Mouse (Mus musculus) fibroblast of lung, adult 2 months (primary cell): ENCODE measurements around the gene Psma6.

ENCODE experiments used
- DNase-seq: peaks from one replicate; pipeline ENCODE4 v3.0.0-alpha.2; 2011; ENCODE audit warnings: low read depth

Gene Psma6

GRCm38 (mm10) chr12:55463992-55464845 is 80.2 kb downstream of the Psma6 start:
- DNase-seq = peak; percentile 86

GRCm38 (mm10) chr12:55464846-55465361 is 80.9 kb downstream of the Psma6 start:
- DNase-seq = peak; percentile 91

GRCm38 (mm10) chr12:55465401-55465983 is 81.5 kb downstream of the Psma6 start:
- no peak for DNase-seq

GRCm38 (mm10) chr12:55466088-55466701 is 82.2 kb downstream of the Psma6 start:
- peak; percentile 89 for DNase-seq

GRCm38 (mm10) chr12:55466816-55467215 is 82.8 kb downstream of the Psma6 start:
- no peak for DNase-seq

- no peak for DNase-seq
These were observed 83.5 kb downstream of the Psma6 start for GRCm38 (mm10) chr12:55467331-55468180.
